Mouse (Mus musculus) CD4-positive, CD25-positive, alpha-beta regulatory T cell, adult 4 months (primary cell): ENCODE data around the gene Cd164. TPM values are rescaled to one million over a fixed set of nuclear protein-coding genes. Genes with fewer than 3 reads are reported as not detected.

ENCODE experiments used
- ATAC-seq: one replicate; pipeline ENCODE4 v1.8.0; 2017
- polyA plus RNA-seq, 2 experiments: library from polyadenylated mRNA; unstranded; fragments of 100-300 nt; shearing (Covaris generic); gene quantifications; one replicate each; pipeline ENCODE4 v1.2.1; 2017

Cd164 gene
- polyA plus RNA-seq, 2 experiments from 2014 or later: 207 to 236 TPM

- ATAC-seq: no peak
Measured at GRCm38 (mm10) chr10:41500941-41501340, 18.3 kb upstream of the Cd164 start.

- ATAC-seq: no peak
Measured at GRCm38 (mm10) chr10:41504996-41505395, 14.2 kb upstream of the Cd164 start.

GRCm38 (mm10) chr10:41505446-41505845, 13.8 kb upstream of the Cd164 start:
- ATAC-seq: peak; percentile 87

- ATAC-seq: peak; percentile 43
Measured at GRCm38 (mm10) chr10:41509160-41509559, 10.1 kb upstream of the Cd164 start.

GRCm38 (mm10) chr10:41514301-41514700, 4.9 kb upstream of the Cd164 start:
- no peak for ATAC-seq

- no peak for ATAC-seq
Measured at GRCm38 (mm10) chr10:41514921-41515320, 4.3 kb upstream of the Cd164 start.

- peak; percentile 70 for ATAC-seq
Measured at GRCm38 (mm10) chr10:41518508-41518980, 670 bp upstream of the Cd164 start.

GRCm38 (mm10) chr10:41519640-41520409, 611 bp downstream of the Cd164 start:
- ATAC-seq: peak; percentile 21

- ATAC-seq: no peak
Measured at GRCm38 (mm10) chr10:41520410-41520673, 1.1 kb downstream of the Cd164 start.

GRCm38 (mm10) chr10:41523386-41523785, 4.2 kb downstream of the Cd164 start:
- no peak for ATAC-seq

GRCm38 (mm10) chr10:41525696-41526095, 6.5 kb downstream of the Cd164 start:
- no peak for ATAC-seq

- peak; percentile 84 for ATAC-seq
Measured at GRCm38 (mm10) chr10:41529972-41530371, 10.8 kb downstream of the Cd164 start.

GRCm38 (mm10) chr10:41535991-41536390, 16.8 kb downstream of the Cd164 start:
- no peak for ATAC-seq

GRCm38 (mm10) chr10:41536714-41537113, 17.5 kb downstream of the Cd164 start:
- ATAC-seq: peak; percentile 89

GRCm38 (mm10) chr10:41537226-41537982, 18.2 kb downstream of the Cd164 start:
- ATAC-seq: no peak

GRCm38 (mm10) chr10:41537983-41538330, 18.7 kb downstream of the Cd164 start:
- ATAC-seq: no peak

- ATAC-seq: no peak
Measured at GRCm38 (mm10) chr10:41538986-41539385, 19.8 kb downstream of the Cd164 start.

GRCm38 (mm10) chr10:41542057-41542456, 22.8 kb downstream of the Cd164 start:
- no peak for ATAC-seq

- no peak for ATAC-seq
Measured at GRCm38 (mm10) chr10:41543439-41543838, 24.2 kb downstream of the Cd164 start.

GRCm38 (mm10) chr10:41543844-41544243, 24.6 kb downstream of the Cd164 start:
- ATAC-seq: no peak

- peak; percentile 78 for ATAC-seq
Measured at GRCm38 (mm10) chr10:41544481-41545190, 25.4 kb downstream of the Cd164 start.

GRCm38 (mm10) chr10:41545224-41545755, 26.1 kb downstream of the Cd164 start:
- ATAC-seq: peak; percentile 77
